ENCODE assay signal across 28 mouse cellular contexts in the genomic region with DNA sequence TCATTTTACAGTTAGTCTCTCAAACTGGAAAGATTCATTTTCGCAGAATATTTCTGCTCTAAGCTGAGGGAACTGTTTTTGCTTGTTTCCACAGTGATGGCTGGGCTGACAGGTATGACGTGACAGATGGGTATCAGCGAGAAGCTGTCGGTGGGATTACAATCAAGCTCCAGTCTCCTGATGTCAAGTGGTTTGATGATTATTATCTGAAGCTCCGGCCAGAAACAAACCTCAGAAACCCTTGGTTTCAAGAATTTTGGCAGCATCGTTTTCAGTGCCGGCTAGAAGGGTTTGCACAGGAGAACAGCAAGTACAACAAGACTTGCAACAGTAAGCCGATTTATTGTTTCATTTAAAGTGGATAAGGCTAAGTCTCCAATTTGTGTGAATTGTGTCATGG.
DNase-seq lines count a peak whose midpoint lies in the region; ATAC-seq lines count a peak whose summit lies in the region.
"Had no signal": no experiment of that assay in that cellular context is flagged by ENCODE, and none has a peak within 500 bp of the region (broad histone marks: within the 10 kb centered on the region; RNA-seq: fewer than 3 reads in every experiment).

No protein-coding gene starts in this region.

- no peaks in the 10 kb centered on the region for H3K9me3 ChIP-seq in hindbrain, embryonic 15.5 days
- H3K9me3 ChIP-seq in hindbrain, embryonic 13.5 days = no peaks in the 10 kb centered on the region
- H3K9me3 ChIP-seq: embryonic facial prominence, embryonic 10.5 days; embryonic facial prominence, embryonic 15.5 days; forebrain, embryonic 12.5 days; heart, embryonic 13.5 days; limb, embryonic 13.5 days; lung, embryonic 15.5 days; midbrain, embryonic 10.5 days; midbrain, embryonic 15.5 days had no signal

- H3K27me3 ChIP-seq in hindbrain, embryonic 15.5 days = no peaks in the 10 kb centered on the region
- no peaks in the 10 kb centered on the region for H3K27me3 ChIP-seq in hindbrain, embryonic 13.5 days
- H3K27me3 ChIP-seq: embryonic facial prominence, embryonic 15.5 days; forebrain, embryonic 12.5 days; heart, embryonic 13.5 days; limb, embryonic 13.5 days; lung, embryonic 15.5 days; midbrain, embryonic 15.5 days had no signal

- no peak overlapping the region for H3K4me3 ChIP-seq in hindbrain, embryonic 15.5 days
- H3K4me3 ChIP-seq in hindbrain, embryonic 13.5 days = no peak overlapping the region
- H3K4me3 ChIP-seq: embryonic facial prominence, embryonic 10.5 days; embryonic facial prominence, embryonic 15.5 days; forebrain, embryonic 12.5 days; heart, embryonic 13.5 days; limb, embryonic 13.5 days; lung, embryonic 15.5 days; midbrain, embryonic 10.5 days; midbrain, embryonic 15.5 days; myocyte had no signal

- H3K4me2 ChIP-seq in hindbrain, embryonic 15.5 days = no peak overlapping the region
- no peak overlapping the region for H3K4me2 ChIP-seq in hindbrain, embryonic 13.5 days
- H3K4me2 ChIP-seq: embryonic facial prominence, embryonic 15.5 days; forebrain, embryonic 12.5 days; heart, embryonic 13.5 days; limb, embryonic 13.5 days; liver, embryonic 11.5 days; lung, embryonic 15.5 days; midbrain, embryonic 15.5 days had no signal

- 64% methylated on average over 8 of the region's 8 CpGs for WGBS in hindbrain, embryonic 15.5 days
- 69% methylated on average over 8 of the region's 8 CpGs for WGBS in hindbrain, embryonic 13.5 days

- ATAC-seq in hindbrain, embryonic 15.5 days (ENCODE audit: low FRiP score, low read depth) = no peak
- no peak for ATAC-seq in hindbrain, embryonic 13.5 days (ENCODE audit: low FRiP score)
- ATAC-seq: CD4-positive, CD25-positive, alpha-beta regulatory T cell, adult 4 months; forebrain, postnatal 0 days; intestine, embryonic 16.5 days; midbrain, embryonic 15.5 days had no signal

- peak overlapping the region; percentile 34; the same call in 1 of the 2 replicates for H3K27ac ChIP-seq in hindbrain, embryonic 15.5 days (replicated peaks)
- H3K27ac ChIP-seq in hindbrain, embryonic 13.5 days = no peak overlapping the region
- H3K27ac ChIP-seq: embryonic facial prominence, embryonic 10.5 days; embryonic facial prominence, embryonic 15.5 days; forebrain, embryonic 12.5 days; heart, embryonic 13.5 days; kidney, postnatal 0 days; limb, embryonic 13.5 days; lung, embryonic 15.5 days; midbrain, embryonic 10.5 days; midbrain, embryonic 15.5 days had no signal

- peak; percentile 68 to 77 for DNase-seq in cerebellum, postnatal 10 days
- no peak for DNase-seq in cerebellum, adult 9-11 months
- peak; percentile 33 to 61 for DNase-seq in layer of hippocampus, postnatal 14 days (ENCODE audit: low spot score in 2 of 2)
- no peak for DNase-seq in layer of hippocampus, adult 11-12 months (ENCODE audit: low spot score)
- peak; percentile 22 for DNase-seq in brain, adult 2 months (ENCODE audit: low read depth, low spot score)
- no peak for DNase-seq in B cell, adult 2 months
- DNase-seq: adrenal gland, postnatal 14 days; forebrain, postnatal 0 days; heart, postnatal 10 days; kidney, adult 8-10 months; kidney, postnatal 4 days; thymus, adult 2 months; thymus, postnatal 36 days had no signal

- H3K4me1 ChIP-seq in hindbrain, embryonic 15.5 days (replicated peaks) = 0 out of 2 replicates have a peak, but pooled peaks cover 3% of the 10 kb centered on the region
- no peaks in the 10 kb centered on the region for H3K4me1 ChIP-seq in hindbrain, embryonic 13.5 days (replicated peaks)
- H3K4me1 ChIP-seq: embryonic facial prominence, embryonic 10.5 days; embryonic facial prominence, embryonic 15.5 days; forebrain, embryonic 12.5 days; heart, embryonic 13.5 days; limb, embryonic 13.5 days; lung, embryonic 15.5 days; midbrain, embryonic 10.5 days; midbrain, embryonic 15.5 days had no signal

- no peak overlapping the region for H3K9ac ChIP-seq in hindbrain, embryonic 15.5 days
- H3K9ac ChIP-seq in hindbrain, embryonic 13.5 days = no peak overlapping the region
- H3K9ac ChIP-seq: embryonic facial prominence, embryonic 15.5 days; forebrain, embryonic 12.5 days; forebrain, postnatal 0 days; heart, embryonic 13.5 days; limb, embryonic 13.5 days; lung, embryonic 15.5 days; midbrain, embryonic 15.5 days had no signal

- H3K36me3 ChIP-seq in hindbrain, embryonic 15.5 days = no peaks in the 10 kb centered on the region
- H3K36me3 ChIP-seq in hindbrain, embryonic 13.5 days = no peaks in the 10 kb centered on the region
- H3K36me3 ChIP-seq: embryonic facial prominence, embryonic 10.5 days; embryonic facial prominence, embryonic 15.5 days; forebrain, embryonic 12.5 days; heart, embryonic 13.5 days; limb, embryonic 13.5 days; lung, embryonic 15.5 days; midbrain, embryonic 10.5 days; midbrain, embryonic 15.5 days had no signal

Comparison
In these comparisons a context has a peak if more than half of its experiments do, and no peak if none do; other contexts are left out.
1. DNase-seq: peak in cerebellum, postnatal 10 days (2 of 2), layer of hippocampus, postnatal 14 days (2 of 2) and brain, adult 2 months (single experiment); none in cerebellum, adult 9-11 months (single experiment), layer of hippocampus, adult 11-12 months (single experiment) and B cell, adult 2 months (0 of 2).